Comparison of ENCODE assay signal across 15 mouse cellular contexts in genomic region chr16:50372543-50372942, GRCm38 (mm10). TPM values are rescaled to one million over a fixed set of nuclear protein-coding genes. Genes with fewer than 3 reads are reported as not detected.
DNase-seq lines count a peak whose midpoint lies in the region; ATAC-seq lines count a peak whose summit lies in the region.
"Had no signal": no experiment of that assay in that cellular context is flagged by ENCODE, and none has a peak within 500 bp of the region (broad histone marks: within the 10 kb centered on the region; RNA-seq: fewer than 3 reads in every experiment).

No protein-coding gene starts in this region.

- DNase-seq in CD4-positive helper T cell, adult 2 months (ENCODE audit: low read depth, low spot score): peak; percentile 84
- DNase-seq in thymus, postnatal 14 days: peak; percentile 60
- DNase-seq in left cerebral cortex, postnatal 14 days (ENCODE audit: low spot score in 2 of 2): no peak
- no peak for DNase-seq in heart, adult 8-10 months (ENCODE audit: low spot score)
- no peak for DNase-seq in left cerebral cortex, postnatal 25 days (ENCODE audit: low spot score in 2 of 2)
- DNase-seq: cerebellum, adult 11 months; cerebellum, postnatal 25 days; gastrocnemius, postnatal 10 days; liver, postnatal 0 days; lung, postnatal 36 days; spleen, adult 18-20 months had no signal

- intact Hi-C loops in left cerebral cortex, postnatal 14 days (cut with DNase I): no loop called here
- intact Hi-C loops in left cerebral cortex, postnatal 25 days (cut with DNase I): no loop called here

- peak; percentile 93 for ATAC-seq in activated CD4-positive, CD25-positive, alpha-beta regulatory T cell, adult 4 months
- ATAC-seq in megakaryocyte progenitor cell, adult 5-6 weeks (replicated peaks; ENCODE audit: poor library complexity): peak; percentile 70
- ATAC-seq: hindbrain, postnatal 0 days; liver, postnatal 0 days; Patski had no signal

RNA-seq across cellular contexts. Expression of gene Bbx, which starts 59.6 kb away (rescaled TPM):
- polyA plus RNA-seq in activated CD4-positive, CD25-positive, alpha-beta regulatory T cell, adult 4 months (2017; shearing (Covaris generic)): 10 to 100 TPM; 37.7 to 43.7 TPM
- total RNA-seq in megakaryocyte progenitor cell, adult 5-6 weeks (2015): 22.9 and 27.6 TPM in 2 replicates
- 20.9 and 33.1 TPM in 2 replicates for total RNA-seq in megakaryocyte progenitor cell, adult 5-6 weeks (2017)
- total RNA-seq in left cerebral cortex, postnatal 14 days (2021): 10 to 100 TPM; 12.1 TPM
- total RNA-seq in heart, adult 8-10 months (2022): 10 to 100 TPM; 13.5 to 17.4 (median 15.8) TPM
- total RNA-seq in left cerebral cortex, postnatal 25 days (2021): 10 to 100 TPM; 17.1 to 20.0 TPM

Comparison
In these comparisons a context has a peak if more than half of its experiments do, and no peak if none do; other contexts are left out.
1. DNase-seq: peak in CD4-positive helper T cell, adult 2 months (single experiment) and thymus, postnatal 14 days (single experiment); none in left cerebral cortex, postnatal 14 days (0 of 2), heart, adult 8-10 months (single experiment) and left cerebral cortex, postnatal 25 days (0 of 2).